Mouse (Mus musculus) lung, adult 2 months (tissue): ENCODE measurements around the gene Gria4.

Experiments used
- CTCF ChIP-seq: fragments of 200-500 bp; IDR thresholded peaks from 2 replicates; pipeline ENCODE4 v1.5.1; 2011; ENCODE audit warnings: mild to moderate bottlenecking, low read length, control low read depth; ENCODE audit not compliant: insufficient read depth
- POLR2A ChIP-seq: fragments of 200-500 bp; IDR thresholded peaks from 2 replicates; pipeline ENCODE4 v1.6.1; 2011; ENCODE audit warnings: low read depth, mild to moderate bottlenecking, control low read depth, low read length, borderline replicate concordance; ENCODE audit errors: extremely low read depth

DNA sequence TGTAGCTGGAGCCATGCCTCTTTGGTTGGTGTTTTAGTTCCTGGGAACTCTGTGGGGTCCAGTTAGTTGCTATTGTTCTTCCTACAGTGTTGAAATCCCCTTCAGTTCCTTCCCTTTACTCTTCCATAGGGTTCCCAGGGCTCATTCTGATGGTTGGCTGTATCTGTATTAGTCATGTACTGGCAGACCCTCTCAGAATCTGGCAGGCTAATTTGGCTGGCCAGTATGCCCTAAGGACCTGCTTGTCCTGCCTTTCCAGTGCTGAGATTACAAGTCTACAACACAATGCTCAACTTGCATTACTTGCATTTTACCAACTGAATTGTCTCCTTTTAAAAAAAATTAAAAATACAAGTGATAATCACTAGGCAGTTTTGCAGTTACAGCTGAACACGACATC, 338.4 kb downstream of the Gria4 start:
- TF ChIP-seq CTCF, result no peak
- TF ChIP-seq POLR2A, result no peak
